Mouse (Mus musculus): ENCODE data around the gene Ccm2l. TPM values are rescaled to one million over a fixed set of nuclear protein-coding genes. Genes with fewer than 3 reads are reported as not detected.

The Ccm2l gene
- polyA plus RNA-seq, 1 experiment from 2014 or later, result 1.3 TPM

- Histone ChIP-seq H3K4me2 (peak within 1 kb of the TSS; percentile 90), H3K36me3 (no peaks in the 10 kb centered on the region), H3K27ac (replicated peaks) (no peak within 1 kb of the TSS), H3K4me1 (peaks cover 17% of the 10 kb centered on the region), H3K9me3 (replicated peaks) (no peaks in the 10 kb centered on the region), H3K4me3 (replicated peaks) (peak within 1 kb of the TSS; percentile 45), H3K9ac (replicated peaks) (peak within 1 kb of the TSS; percentile 38; the same call in 1 of the 2 replicates), H3K27me3 (replicated peaks) (peaks cover 49% of the 10 kb centered on the region)
- ATAC-seq (ENCODE audit: low FRiP score), result peak; percentile 57
- WGBS, result 3% methylated on average over 51 of the region's 52 CpGs
Observed at GRCm38 (mm10) chr2:153108313-153109264, 42.8 kb downstream of the Ccm2l start, which contains the start of gene Hck. TSS of gene Hck (plus strand) at chr2:153108468.

GRCm38 (mm10) chr2:153109596-153109995, 43.8 kb downstream of the Ccm2l start:
- Histone ChIP-seq H3K36me3 (no peaks in the 10 kb centered on the region), H3K4me1 (peaks cover 17% of the 10 kb centered on the region), H3K27ac (replicated peaks) (no peak overlapping the region), H3K27me3 (replicated peaks) (peaks cover 49% of the 10 kb centered on the region), H3K4me3 (replicated peaks) (no peak overlapping the region), H3K4me2 (no peak overlapping the region), H3K9me3 (replicated peaks) (no peaks in the 10 kb centered on the region), H3K9ac (replicated peaks) (no peak overlapping the region)
- ATAC-seq (ENCODE audit: low FRiP score), result no peak
- 82% methylated on average over 7 of the region's 7 CpGs for WGBS

DNA sequence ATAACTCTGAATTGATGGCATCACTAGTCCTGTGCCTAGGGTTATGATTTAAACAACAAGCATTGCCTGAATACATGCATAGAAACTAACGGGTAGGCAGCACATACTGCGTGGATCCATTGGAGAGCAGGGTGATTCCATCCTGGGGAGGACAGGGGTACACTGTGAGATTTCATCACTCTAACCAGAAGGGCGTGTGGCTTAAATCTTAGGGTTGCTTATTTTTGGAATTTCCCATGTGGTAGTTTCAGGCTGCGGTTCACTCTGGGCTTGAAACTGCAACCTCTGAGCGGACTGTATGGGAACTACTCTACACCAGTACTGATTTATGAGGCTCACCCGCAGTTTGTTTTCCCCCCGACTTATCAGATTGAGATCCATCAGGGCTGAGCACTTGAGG, 45.5 kb downstream of the Ccm2l start:
- no peaks in the 10 kb centered on the region for H3K36me3 ChIP-seq
- no peak overlapping the region for H3K9ac ChIP-seq (replicated peaks)
- H3K4me2 ChIP-seq, result no peak overlapping the region
- H3K27ac ChIP-seq (replicated peaks), result no peak overlapping the region
- no peaks in the 10 kb centered on the region for H3K9me3 ChIP-seq (replicated peaks)
- no peak overlapping the region for H3K4me3 ChIP-seq (replicated peaks)
- ATAC-seq (ENCODE audit: low FRiP score), result no peak
- peaks cover 17% of the 10 kb centered on the region for H3K4me1 ChIP-seq
- peaks cover 49% of the 10 kb centered on the region for H3K27me3 ChIP-seq (replicated peaks)
- WGBS, result 87% methylated on average over 7 of the region's 7 CpGs

GRCm38 (mm10) chr2:153115679-153116081, 49.9 kb downstream of the Ccm2l start:
- WGBS, result 77% methylated on average over 4 of the region's 4 CpGs
- no peaks in the 10 kb centered on the region for H3K4me1 ChIP-seq
- no peak for ATAC-seq (ENCODE audit: low FRiP score)
- H3K27ac ChIP-seq (replicated peaks), result no peak overlapping the region
- H3K4me2 ChIP-seq, result no peak overlapping the region
- no peak overlapping the region for H3K4me3 ChIP-seq (replicated peaks)
- no peaks in the 10 kb centered on the region for H3K36me3 ChIP-seq
- no peaks in the 10 kb centered on the region for H3K9me3 ChIP-seq (replicated peaks)
- H3K27me3 ChIP-seq (replicated peaks), result peaks cover 9% of the 10 kb centered on the region
- H3K9ac ChIP-seq (replicated peaks), result no peak overlapping the region

GRCm38 (mm10) chr2:153117051-153117486, 51.3 kb downstream of the Ccm2l start:
- ATAC-seq (ENCODE audit: low FRiP score), result no peak
- Histone ChIP-seq H3K9me3 (replicated peaks) (no peaks in the 10 kb centered on the region), H3K9ac (replicated peaks) (no peak overlapping the region), H3K4me3 (replicated peaks) (no peak overlapping the region), H3K27me3 (replicated peaks) (no peaks in the 10 kb centered on the region), H3K4me1 (no peaks in the 10 kb centered on the region), H3K4me2 (no peak overlapping the region), H3K36me3 (no peaks in the 10 kb centered on the region), H3K27ac (replicated peaks) (no peak overlapping the region)
- WGBS, result 84% methylated on average over 7 of the region's 7 CpGs

DNA sequence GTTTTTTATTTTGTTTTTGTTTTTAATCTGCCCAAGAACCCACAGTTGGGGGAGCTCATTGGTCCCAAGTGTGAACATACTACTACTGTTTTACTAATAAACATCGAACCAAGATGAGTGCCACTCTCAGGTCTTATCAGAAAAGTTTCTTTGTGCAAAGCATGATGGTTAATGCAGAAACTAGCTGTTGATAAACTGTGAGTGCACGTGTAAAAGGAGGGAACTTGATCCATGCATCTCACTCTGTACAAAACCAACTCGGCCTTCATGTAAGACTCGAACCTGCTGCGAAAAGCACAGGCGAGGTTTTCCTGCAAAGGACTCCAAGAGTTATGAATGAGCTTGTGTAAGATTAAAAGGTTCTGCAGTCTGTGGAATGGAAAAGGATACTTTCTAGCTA, 53.7 kb downstream of the Ccm2l start:
- Histone ChIP-seq H3K4me2 (no peak overlapping the region), H3K9me3 (replicated peaks) (no peaks in the 10 kb centered on the region), H3K27ac (replicated peaks) (no peak overlapping the region), H3K4me1 (no peaks in the 10 kb centered on the region), H3K4me3 (replicated peaks) (no peak overlapping the region), H3K27me3 (replicated peaks) (no peaks in the 10 kb centered on the region), H3K9ac (replicated peaks) (no peak overlapping the region), H3K36me3 (no peaks in the 10 kb centered on the region)
- ATAC-seq (ENCODE audit: low FRiP score), result no peak
- WGBS, result 89% methylated on average over 6 of the region's 6 CpGs

DNA sequence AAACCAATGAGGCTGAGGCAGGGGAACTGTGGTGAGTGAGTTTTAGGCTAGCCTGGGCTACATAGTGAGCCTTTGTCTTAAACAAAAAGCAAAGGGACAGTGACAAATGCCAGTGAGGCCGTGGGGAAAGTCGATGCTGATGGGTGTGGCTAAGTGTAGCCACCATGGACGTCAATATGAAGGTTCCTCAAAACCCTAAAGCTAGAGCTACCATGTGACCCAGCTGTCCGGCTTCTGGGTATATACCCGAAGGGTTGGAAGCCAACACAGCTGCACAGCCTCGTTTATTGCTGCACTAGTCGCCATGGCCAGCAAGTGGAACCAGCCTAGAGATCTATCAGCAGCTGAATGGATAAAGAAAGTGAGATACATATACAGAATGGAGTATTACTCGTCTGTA, 54.4 kb downstream of the Ccm2l start:
- 70% methylated on average over 8 of the region's 8 CpGs for WGBS
- Histone ChIP-seq H3K36me3 (no peaks in the 10 kb centered on the region), H3K9me3 (replicated peaks) (no peaks in the 10 kb centered on the region), H3K27me3 (replicated peaks) (no peaks in the 10 kb centered on the region), H3K9ac (replicated peaks) (no peak overlapping the region), H3K4me1 (no peaks in the 10 kb centered on the region), H3K27ac (replicated peaks) (no peak overlapping the region), H3K4me2 (no peak overlapping the region), H3K4me3 (replicated peaks) (no peak overlapping the region)
- ATAC-seq (ENCODE audit: low FRiP score), result no peak

DNA sequence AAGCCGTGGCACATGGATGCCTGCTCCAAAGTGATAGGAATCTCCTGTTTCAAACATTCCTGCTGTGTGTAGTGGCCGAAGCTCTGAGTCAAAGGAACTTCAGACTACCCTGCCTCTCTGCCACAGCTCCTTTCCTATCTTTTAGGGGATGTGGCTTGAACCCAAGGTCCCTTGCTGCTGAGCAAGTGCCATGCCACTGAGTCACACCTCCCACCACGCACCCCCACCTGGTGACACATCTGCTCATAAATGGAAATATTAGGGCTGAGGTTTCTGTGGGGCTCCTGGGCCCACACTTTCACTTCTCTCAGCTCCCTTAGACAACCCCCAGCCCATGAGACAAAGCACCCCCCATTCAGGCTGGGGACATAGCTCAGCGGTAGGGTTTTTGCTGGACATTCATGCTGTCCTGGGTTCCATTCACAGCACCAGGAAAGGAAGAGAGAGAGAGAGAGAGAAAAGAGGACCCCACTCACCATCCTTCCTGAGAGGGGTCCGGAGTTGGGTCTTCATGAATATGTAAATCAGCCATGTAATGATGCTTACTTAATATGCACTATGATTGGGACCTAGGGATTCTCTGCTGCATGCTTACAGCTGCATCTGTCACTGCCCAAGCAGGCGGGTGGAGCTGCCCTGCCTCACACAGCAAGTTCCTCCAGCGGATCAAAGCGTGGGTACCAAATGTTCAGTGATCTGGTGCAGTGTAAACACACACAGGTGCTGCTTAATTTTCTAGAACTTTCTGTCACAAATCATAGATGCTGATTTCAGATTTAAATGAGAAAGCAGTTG, 56.3 kb downstream of the Ccm2l start:
- Histone ChIP-seq H3K36me3 (no peaks in the 10 kb centered on the region), H3K4me3 (replicated peaks) (no peak overlapping the region), H3K27ac (replicated peaks) (no peak overlapping the region), H3K4me1 (no peaks in the 10 kb centered on the region), H3K27me3 (replicated peaks) (no peaks in the 10 kb centered on the region), H3K9ac (replicated peaks) (no peak overlapping the region), H3K4me2 (no peak overlapping the region), H3K9me3 (replicated peaks) (no peaks in the 10 kb centered on the region)
- no peak for ATAC-seq (ENCODE audit: low FRiP score)
- WGBS, result 65% methylated on average over 8 of the region's 8 CpGs

DNA sequence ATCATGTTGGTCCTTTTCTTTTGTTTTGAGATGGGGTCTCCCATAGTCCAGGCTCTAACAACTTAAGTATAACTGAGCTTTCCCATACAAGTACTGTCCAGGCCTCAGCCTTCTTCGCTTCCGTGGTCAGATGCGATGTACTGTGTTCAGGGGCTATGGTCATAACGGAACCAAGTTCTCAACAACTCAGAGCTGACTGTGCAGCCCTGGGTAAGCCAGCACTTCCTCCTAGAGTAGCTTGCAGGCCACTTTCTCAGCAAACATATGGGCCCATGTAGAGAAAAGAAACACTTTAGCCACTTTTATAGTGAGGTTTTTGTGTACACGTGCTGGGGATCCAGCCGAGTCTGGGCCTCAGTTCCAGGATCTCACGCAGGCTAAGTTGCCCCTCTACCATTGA, 56.9 kb downstream of the Ccm2l start:
- no peaks in the 10 kb centered on the region for H3K4me1 ChIP-seq
- no peaks in the 10 kb centered on the region for H3K36me3 ChIP-seq
- H3K4me2 ChIP-seq, result no peak overlapping the region
- ATAC-seq (ENCODE audit: low FRiP score), result no peak
- WGBS, result 92% methylated on average over 7 of the region's 7 CpGs
- no peak overlapping the region for H3K27ac ChIP-seq (replicated peaks)
- no peak overlapping the region for H3K4me3 ChIP-seq (replicated peaks)
- H3K27me3 ChIP-seq (replicated peaks), result no peaks in the 10 kb centered on the region
- H3K9ac ChIP-seq (replicated peaks), result no peak overlapping the region
- no peaks in the 10 kb centered on the region for H3K9me3 ChIP-seq (replicated peaks)

GRCm38 (mm10) chr2:153125875-153126274, 60.1 kb downstream of the Ccm2l start:
- Histone ChIP-seq H3K9ac (replicated peaks) (no peak overlapping the region), H3K4me3 (replicated peaks) (no peak overlapping the region), H3K27me3 (replicated peaks) (no peaks in the 10 kb centered on the region), H3K4me2 (no peak overlapping the region), H3K27ac (replicated peaks) (no peak overlapping the region), H3K4me1 (no peaks in the 10 kb centered on the region), H3K36me3 (no peaks in the 10 kb centered on the region), H3K9me3 (replicated peaks) (no peaks in the 10 kb centered on the region)
- WGBS, result 51% methylated on average over 5 of the region's 5 CpGs
- ATAC-seq (ENCODE audit: low FRiP score), result no peak

- Histone ChIP-seq H3K27ac (replicated peaks) (no peak overlapping the region), H3K27me3 (replicated peaks) (no peaks in the 10 kb centered on the region), H3K36me3 (no peaks in the 10 kb centered on the region), H3K4me1 (no peaks in the 10 kb centered on the region), H3K4me2 (no peak overlapping the region), H3K4me3 (replicated peaks) (no peak overlapping the region), H3K9me3 (replicated peaks) (no peaks in the 10 kb centered on the region), H3K9ac (replicated peaks) (no peak overlapping the region)
- ATAC-seq (ENCODE audit: low FRiP score), result no peak
- 16% methylated on average over 6 of the region's 6 CpGs for WGBS
Observed at GRCm38 (mm10) chr2:153131019-153131418, 65.3 kb downstream of the Ccm2l start.
